Mouse (Mus musculus) liver, postnatal 0 days (tissue): ENCODE measurements around the gene Gm11985. TPM values are rescaled to one million over a fixed set of nuclear protein-coding genes. Genes with fewer than 3 reads are reported as not detected.

Experiments
- ATAC-seq: fragments of 200-750 bp; cut with Nextera tagmentation; 2 replicates; pipeline ENCODE4 v1.8.0; 2017; ENCODE audit warnings: mild to moderate bottlenecking, moderate library complexity
- DNase-seq: peaks from one replicate; pipeline ENCODE4 v3.0.0-alpha.2; 2016
- H3K27ac ChIP-seq: fragments of 300-500 bp; sonication (generic); 2 replicates; pipeline ENCODE4 v1.5.1; 2014; ENCODE audit warnings: antibody characterized with exemption, moderate library complexity, mild to moderate bottlenecking, low read depth
- H3K27me3 ChIP-seq: fragments of 300-500 bp; sonication (generic); 2 replicates; pipeline ENCODE4 v1.6.1; 2014; ENCODE audit warnings: low read length, control low read depth, mixed read lengths; ENCODE audit not compliant: insufficient read depth
- H3K36me3 ChIP-seq: fragments of 300-500 bp; sonication (generic); replicated peaks from 2 replicates; pipeline ENCODE4 v1.6.1; 2014; ENCODE audit warnings: mild to moderate bottlenecking, control low read depth, low read length, moderate library complexity, mixed read lengths; ENCODE audit not compliant: insufficient read depth
- H3K4me1 ChIP-seq: fragments of 300-500 bp; sonication (generic); 2 replicates; pipeline ENCODE4 v1.6.1; 2014; ENCODE audit warnings: antibody characterized with exemption, mild to moderate bottlenecking, control low read depth; ENCODE audit not compliant: insufficient read depth
- H3K4me2 ChIP-seq: fragments of 300-500 bp; sonication (generic); 2 replicates; pipeline ENCODE4 v1.6.1; 2014; ENCODE audit warnings: low read depth, mild to moderate bottlenecking, low read length, moderate library complexity, mixed read lengths
- H3K4me3 ChIP-seq: fragments of 300-500 bp; sonication (generic); 2 replicates; pipeline ENCODE4 v1.5.1; 2014; ENCODE audit warnings: low read depth, low read length
- H3K9ac ChIP-seq: fragments of 300-500 bp; sonication (generic); replicated peaks from 2 replicates; pipeline ENCODE4 v1.6.1; 2014; ENCODE audit warnings: mild to moderate bottlenecking, moderate library complexity
- H3K9me3 ChIP-seq: fragments of 300-500 bp; sonication (generic); 2 replicates; pipeline ENCODE4 v1.6.1; 2016; ENCODE audit warnings: mild to moderate bottlenecking, control low read depth, low read length, mixed read lengths
- CTCF ChIP-seq: sonication (generic); IDR thresholded peaks from 2 replicates; pipeline ENCODE4 v1.5.1; 2016; ENCODE audit warnings: antibody characterized with exemption, low read depth
- EP300 ChIP-seq: IDR thresholded peaks from 2 replicates; pipeline ENCODE4 v1.6.1; 2016; ENCODE audit warnings: antibody characterized with exemption, low read depth, mild to moderate bottlenecking
- WGBS: fragments of 180-500 bp; shearing (Covaris S2); extraction: QIAGEN DNeasy Blood & Tissue Kit; methylation state at CpG from one replicate; pipeline ENCODE4 v1.1.7; 2014; ENCODE audit not compliant: insufficient replicate concordance; 5-methylcytosine and 5-hydroxymethylcytosine counted together
- polyA plus RNA-seq: library from polyadenylated mRNA; unstranded; fragments of >200 nt; fragmentation: Nextera tagmentation; extraction: Ambion mirVana; gene quantifications from 2 replicates; pipeline ENCODE4 v1.2.1, GENCODE M21; 2015

The Gm11985 gene
- polyA plus RNA-seq, 1 experiment from 2014 or later, result 0.11 TPM

GRCm38 (mm10) chr11:7215703-7216102, 27.3 kb upstream of the Gm11985 start:
- peak; percentile 54 for DNase-seq
- TF ChIP-seq CTCF, result peak; percentile 64
- TF ChIP-seq EP300, result no peak
- H3K27me3 ChIP-seq, result peaks cover 39% of the 10 kb centered on the region
- no peak overlapping the region for H3K4me2 ChIP-seq
- no peaks in the 10 kb centered on the region for H3K36me3 ChIP-seq
- no peaks in the 10 kb centered on the region for H3K9me3 ChIP-seq
- H3K9ac ChIP-seq, result no peak overlapping the region
- no peak overlapping the region for H3K4me3 ChIP-seq
- ATAC-seq, result no peak
- no peak overlapping the region for H3K27ac ChIP-seq
- no peaks in the 10 kb centered on the region for H3K4me1 ChIP-seq
- WGBS, result 12% methylated on average over 8 of the region's 8 CpGs

- Histone ChIP-seq H3K4me3 (no peak overlapping the region), H3K4me2 (no peak overlapping the region), H3K27ac (no peak overlapping the region), H3K36me3 (no peaks in the 10 kb centered on the region), H3K4me1 (no peaks in the 10 kb centered on the region), H3K9ac (no peak overlapping the region), H3K9me3 (no peaks in the 10 kb centered on the region), H3K27me3 (peaks cover 39% of the 10 kb centered on the region)
- no peak for DNase-seq
- WGBS, result 5% methylated on average over 14 of the region's 14 CpGs
- no peak for ATAC-seq
- TF ChIP-seq EP300 (no peak), CTCF (peak; percentile 58)
Measured at GRCm38 (mm10) chr11:7214761-7215160, 26.4 kb upstream of the Gm11985 start.

GRCm38 (mm10) chr11:7214342-7214660, 25.9 kb upstream of the Gm11985 start:
- Histone ChIP-seq H3K4me1 (no peaks in the 10 kb centered on the region), H3K9me3 (no peaks in the 10 kb centered on the region), H3K27me3 (peaks cover 39% of the 10 kb centered on the region), H3K4me3 (peak overlapping the region; percentile 45; the same call in 1 of the 2 replicates), H3K27ac (no peak overlapping the region), H3K4me2 (peak overlapping the region; percentile 62), H3K36me3 (no peaks in the 10 kb centered on the region), H3K9ac (no peak overlapping the region)
- ATAC-seq (no peak), DNase-seq (no peak)
- WGBS, result 3% methylated on average over 12 of the region's 12 CpGs
- no peak for TF ChIP-seq CTCF
- no peak for TF ChIP-seq EP300

- DNase-seq, result no peak
- Histone ChIP-seq H3K4me1 (no peaks in the 10 kb centered on the region), H3K27me3 (peaks cover 39% of the 10 kb centered on the region)
Measured at GRCm38 (mm10) chr11:7213501-7214341, 25.4 kb upstream of the Gm11985 start, which contains the start of gene Igfbp3. Gene Igfbp3 (minus strand): TSS chr11:7213923.

GRCm38 (mm10) chr11:7213161-7213500, 24.8 kb upstream of the Gm11985 start:
- no peak for TF ChIP-seq CTCF
- no peak for TF ChIP-seq EP300
- no peak overlapping the region for H3K27ac ChIP-seq
- no peak overlapping the region; the same call in 1 of the 2 replicates for H3K9ac ChIP-seq
- peak; percentile 5; the same call in 1 of the 2 replicates for ATAC-seq
- H3K4me1 ChIP-seq, result no peaks in the 10 kb centered on the region
- 3% methylated on average over 17 of the region's 19 CpGs for WGBS
- H3K9me3 ChIP-seq, result no peaks in the 10 kb centered on the region
- H3K36me3 ChIP-seq, result no peaks in the 10 kb centered on the region
- peak overlapping the region; percentile 45 for H3K4me3 ChIP-seq
- no peak for DNase-seq
- H3K27me3 ChIP-seq, result peaks cover 39% of the 10 kb centered on the region
- H3K4me2 ChIP-seq, result peak overlapping the region; percentile 62

More at GRCm38 (mm10) chr11:7213501-7214341, 25.4 kb upstream of the Gm11985 start, which contains the start of gene Igfbp3:
- peak; percentile 38 for ATAC-seq
- TF ChIP-seq EP300 (no peak), CTCF (no peak)
- Histone ChIP-seq H3K9ac (no peak within 1 kb of the TSS; the same call in 1 of the 2 replicates), H3K4me2 (peak within 1 kb of the TSS; percentile 62), H3K9me3 (no peaks in the 10 kb centered on the region), H3K36me3 (no peaks in the 10 kb centered on the region), H3K27ac (no peak within 1 kb of the TSS), H3K4me3 (peak within 1 kb of the TSS; percentile 45)
- WGBS, result 2% methylated on average over 73 of the region's 104 CpGs

- H3K4me3 ChIP-seq, result peak overlapping the region; percentile 45; the same call in 1 of the 2 replicates
- DNase-seq, result no peak
Measured at GRCm38 (mm10) chr11:7212126-7212798, 23.9 kb upstream of the Gm11985 start.

More at GRCm38 (mm10) chr11:7212126-7212798, 23.9 kb upstream of the Gm11985 start:
- WGBS, result 20% methylated on average over 17 of the region's 17 CpGs
- Histone ChIP-seq H3K27me3 (peaks cover 39% of the 10 kb centered on the region), H3K27ac (no peak overlapping the region), H3K9me3 (no peaks in the 10 kb centered on the region), H3K36me3 (no peaks in the 10 kb centered on the region), H3K4me1 (no peaks in the 10 kb centered on the region), H3K4me2 (0 out of 2 replicates have a peak overlapping the region, but pooled peaks have one; percentile 11), H3K9ac (no peak overlapping the region)
- ATAC-seq, result no peak
- TF ChIP-seq EP300 (no peak), CTCF (no peak)
